Mouse (Mus musculus): ENCODE data around the gene C330007P06Rik. TPM values are rescaled to one million over a fixed set of nuclear protein-coding genes. Genes with fewer than 3 reads are reported as not detected.

Gene C330007P06Rik
- polyA plus RNA-seq, 1 experiment, result 6.3 TPM

- Histone ChIP-seq H3K79me3 (ENCODE audit: low read depth) (no peaks in the 10 kb centered on the region), H3K36me3 (ENCODE audit: control insufficient read depth, insufficient read depth) (no peaks in the 10 kb centered on the region), H3K4me3 (ENCODE audit: insufficient read depth, poor library complexity, severe bottlenecking) (no peak overlapping the region), H3K27me3 (ENCODE audit: control insufficient read depth, insufficient read depth, insufficient read length) (no peaks in the 10 kb centered on the region), H3K79me2 (ENCODE audit: control insufficient read depth, insufficient read depth) (no peaks in the 10 kb centered on the region), H3ac (ENCODE audit: control insufficient read depth, insufficient read length, low read depth) (no peak overlapping the region)
- TF ChIP-seq CEBPB (IDR thresholded peaks at IDR 0.05; ENCODE audit: low read depth) (no peak), MAX (IDR thresholded peaks at IDR 0.05) (no peak), MYOD1 (IDR thresholded peaks at IDR 0.05; ENCODE audit: control insufficient read depth, insufficient read length, low read depth) (no peak), CTCF (IDR thresholded peaks at IDR 0.05; ENCODE audit: control insufficient read depth, insufficient read depth, insufficient read length) (no peak), FOSL1 (IDR thresholded peaks at IDR 0.05; ENCODE audit: insufficient read depth, low read length, poor library complexity, severe bottlenecking) (no peak), USF1 (IDR thresholded peaks at IDR 0.05; ENCODE audit: low read depth) (no peak), MYOG (IDR thresholded peaks at IDR 0.05; ENCODE audit: control insufficient read depth, extremely low read depth, insufficient read length) (no peak)
Observed at GRCm38 (mm10) chrX:36808318-36808683, 65.6 kb downstream of the C330007P06Rik start.

GRCm38 (mm10) chrX:36807360-36808317 is 66.3 kb downstream of the C330007P06Rik start:
- H3K36me3 ChIP-seq (ENCODE audit: control insufficient read depth, insufficient read depth), result no peaks in the 10 kb centered on the region
- H3K27me3 ChIP-seq (ENCODE audit: control insufficient read depth, insufficient read depth, insufficient read length), result no peaks in the 10 kb centered on the region
- peak overlapping the region; percentile 14 for H3K4me3 ChIP-seq (ENCODE audit: insufficient read depth, poor library complexity, severe bottlenecking)
- H3K79me3 ChIP-seq (ENCODE audit: low read depth), result no peaks in the 10 kb centered on the region
- H3K79me2 ChIP-seq (ENCODE audit: control insufficient read depth, insufficient read depth), result no peaks in the 10 kb centered on the region
- no peak overlapping the region for H3ac ChIP-seq (ENCODE audit: control insufficient read depth, insufficient read length, low read depth)
- TF ChIP-seq USF1 (IDR thresholded peaks at IDR 0.05; ENCODE audit: low read depth), result no peak
- TF ChIP-seq CTCF (IDR thresholded peaks at IDR 0.05; ENCODE audit: control insufficient read depth, insufficient read depth, insufficient read length), result no peak
- no peak for TF ChIP-seq MAX (IDR thresholded peaks at IDR 0.05)
- no peak for TF ChIP-seq FOSL1 (IDR thresholded peaks at IDR 0.05; ENCODE audit: insufficient read depth, low read length, poor library complexity, severe bottlenecking)
- TF ChIP-seq CEBPB (IDR thresholded peaks at IDR 0.05; ENCODE audit: low read depth), result no peak
- TF ChIP-seq MYOG (IDR thresholded peaks at IDR 0.05; ENCODE audit: control insufficient read depth, extremely low read depth, insufficient read length), result no peak
- TF ChIP-seq MYOD1 (IDR thresholded peaks at IDR 0.05; ENCODE audit: control insufficient read depth, insufficient read length, low read depth), result no peak

GRCm38 (mm10) chrX:36805466-36806235 is 68.3 kb downstream of the C330007P06Rik start:
- TF ChIP-seq MYOG (IDR thresholded peaks at IDR 0.05; ENCODE audit: control insufficient read depth, extremely low read depth, insufficient read length), result no peak
- no peak for TF ChIP-seq CEBPB (IDR thresholded peaks at IDR 0.05; ENCODE audit: low read depth)
- no peak for TF ChIP-seq USF1 (IDR thresholded peaks at IDR 0.05; ENCODE audit: low read depth)
- TF ChIP-seq CTCF (IDR thresholded peaks at IDR 0.05; ENCODE audit: control insufficient read depth, insufficient read depth, insufficient read length), result no peak
- no peak for TF ChIP-seq FOSL1 (IDR thresholded peaks at IDR 0.05; ENCODE audit: insufficient read depth, low read length, poor library complexity, severe bottlenecking)
- no peak for TF ChIP-seq MYOD1 (IDR thresholded peaks at IDR 0.05; ENCODE audit: control insufficient read depth, insufficient read length, low read depth)
- no peak for TF ChIP-seq MAX (IDR thresholded peaks at IDR 0.05)
- H3K36me3 ChIP-seq (ENCODE audit: control insufficient read depth, insufficient read depth), result no peaks in the 10 kb centered on the region
- H3K4me3 ChIP-seq (ENCODE audit: insufficient read depth, poor library complexity, severe bottlenecking), result no peak overlapping the region
- H3K79me3 ChIP-seq (ENCODE audit: low read depth), result no peaks in the 10 kb centered on the region
- no peak overlapping the region for H3ac ChIP-seq (ENCODE audit: control insufficient read depth, insufficient read length, low read depth)
- no peaks in the 10 kb centered on the region for H3K27me3 ChIP-seq (ENCODE audit: control insufficient read depth, insufficient read depth, insufficient read length)
- H3K79me2 ChIP-seq (ENCODE audit: control insufficient read depth, insufficient read depth), result no peaks in the 10 kb centered on the region

GRCm38 (mm10) chrX:36804196-36804595 is 69.7 kb downstream of the C330007P06Rik start:
- no peaks in the 10 kb centered on the region for H3K79me3 ChIP-seq (ENCODE audit: low read depth)
- no peaks in the 10 kb centered on the region for H3K79me2 ChIP-seq (ENCODE audit: control insufficient read depth, insufficient read depth)
- no peaks in the 10 kb centered on the region for H3K36me3 ChIP-seq (ENCODE audit: control insufficient read depth, insufficient read depth)
- TF ChIP-seq CEBPB (IDR thresholded peaks at IDR 0.05; ENCODE audit: low read depth) (no peak), MAX (IDR thresholded peaks at IDR 0.05) (no peak)
- no peaks in the 10 kb centered on the region for H3K27me3 ChIP-seq (ENCODE audit: control insufficient read depth, insufficient read depth, insufficient read length)
- no peak overlapping the region for H3ac ChIP-seq (ENCODE audit: control insufficient read depth, insufficient read length, low read depth)
- no peak overlapping the region for H3K4me3 ChIP-seq (ENCODE audit: insufficient read depth, poor library complexity, severe bottlenecking)

GRCm38 (mm10) chrX:36803189-36803588 is 70.7 kb downstream of the C330007P06Rik start:
- Histone ChIP-seq H3K79me3 (ENCODE audit: low read depth) (no peaks in the 10 kb centered on the region), H3K27me3 (ENCODE audit: control insufficient read depth, insufficient read depth, insufficient read length) (no peaks in the 10 kb centered on the region), H3K79me2 (ENCODE audit: control insufficient read depth, insufficient read depth) (no peaks in the 10 kb centered on the region), H3K36me3 (ENCODE audit: control insufficient read depth, insufficient read depth) (peaks cover 2% of the 10 kb centered on the region), H3ac (ENCODE audit: control insufficient read depth, insufficient read length, low read depth) (no peak overlapping the region), H3K4me3 (ENCODE audit: insufficient read depth, poor library complexity, severe bottlenecking) (no peak overlapping the region)
- TF ChIP-seq MAX (IDR thresholded peaks at IDR 0.05) (no peak), USF1 (IDR thresholded peaks at IDR 0.05; ENCODE audit: low read depth) (no peak), CTCF (IDR thresholded peaks at IDR 0.05; ENCODE audit: control insufficient read depth, insufficient read depth, insufficient read length) (no peak), CEBPB (IDR thresholded peaks at IDR 0.05; ENCODE audit: low read depth) (no peak), MYOG (IDR thresholded peaks at IDR 0.05; ENCODE audit: control insufficient read depth, extremely low read depth, insufficient read length) (no peak), FOSL1 (IDR thresholded peaks at IDR 0.05; ENCODE audit: insufficient read depth, low read length, poor library complexity, severe bottlenecking) (no peak), MYOD1 (IDR thresholded peaks at IDR 0.05; ENCODE audit: control insufficient read depth, insufficient read length, low read depth) (no peak)

All from C2C12 (cell line).